Mouse (Mus musculus) hindlimb bud, embryonic 11.5 days (tissue): ENCODE measurements at regions not wholly inside any gene's neighbourhood (a gene's known extent, or its start where the extent isn't known, plus 50 kb on each side); places are given as distances from the start of the nearest gene placed in this dataset.

Experiments used
- DNase-seq: peaks from one replicate; pipeline ENCODE4 v3.0.0-alpha.2; 2012; ENCODE audit warnings: low read depth, low spot score; ENCODE audit errors: extremely low spot score

DNA sequence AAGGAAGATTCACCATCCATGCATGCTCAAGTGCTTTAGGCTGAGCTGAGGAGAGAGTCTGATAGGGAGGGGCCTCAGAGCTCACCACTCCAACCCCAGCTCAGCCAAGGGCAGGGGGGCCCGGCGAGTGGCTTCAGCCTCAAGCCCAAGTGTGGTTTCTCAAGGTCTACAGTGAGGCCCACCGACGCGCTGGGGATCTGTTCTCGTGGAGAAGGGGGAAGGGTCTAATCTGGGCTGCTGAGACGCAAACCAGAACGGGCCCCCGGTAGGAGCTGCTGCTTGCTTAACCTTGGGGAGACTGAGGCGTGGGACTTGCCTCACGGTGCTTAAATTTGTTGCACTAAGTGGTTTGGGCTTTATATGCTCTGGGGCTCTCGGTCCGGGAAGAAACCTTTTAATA, 70.9 kb downstream of the Asb1 start:
- DNase-seq: no peak

DNA sequence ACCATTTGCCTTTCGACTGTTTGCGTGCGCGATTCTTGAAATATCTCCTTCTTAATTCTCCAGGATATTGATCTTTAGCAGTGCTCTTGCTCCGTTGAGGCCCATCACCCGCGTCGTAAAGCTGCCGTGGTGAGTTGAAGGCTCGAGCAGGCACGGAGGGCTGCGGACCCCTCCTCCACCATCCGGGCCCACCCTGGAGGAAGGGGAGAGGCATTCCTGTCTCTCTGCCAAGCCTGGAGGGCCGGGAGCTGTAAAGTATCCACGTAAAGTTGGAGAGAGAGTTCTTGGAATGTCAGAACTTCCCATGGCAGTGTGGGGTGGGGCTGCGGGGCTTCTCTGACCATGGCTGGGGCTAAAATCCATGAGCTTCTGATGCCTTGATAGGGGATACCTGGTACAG, 71.3 kb downstream of the Asb1 start:
- DNase-seq: no peak

DNA sequence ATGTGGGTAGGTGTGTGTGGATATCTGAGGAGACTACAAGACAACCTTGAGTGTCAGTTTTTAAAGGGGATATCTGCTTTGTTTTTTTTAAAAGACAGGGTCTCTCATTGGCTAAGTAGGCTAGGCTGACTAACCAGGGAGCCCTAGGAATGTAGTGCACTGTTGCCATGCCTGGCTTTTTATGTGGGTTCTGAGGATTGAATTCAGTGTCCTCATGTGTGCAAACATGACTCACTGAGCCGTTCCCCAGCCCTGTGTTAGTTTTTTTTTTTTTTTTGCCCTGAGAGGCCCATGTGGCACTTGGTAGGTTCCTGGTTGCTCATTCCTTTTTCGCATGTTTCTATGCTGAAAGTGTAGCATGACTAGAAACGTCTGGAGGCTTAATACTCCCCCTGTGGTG, 72.6 kb downstream of the Asb1 start:
- DNase-seq: no peak

DNA sequence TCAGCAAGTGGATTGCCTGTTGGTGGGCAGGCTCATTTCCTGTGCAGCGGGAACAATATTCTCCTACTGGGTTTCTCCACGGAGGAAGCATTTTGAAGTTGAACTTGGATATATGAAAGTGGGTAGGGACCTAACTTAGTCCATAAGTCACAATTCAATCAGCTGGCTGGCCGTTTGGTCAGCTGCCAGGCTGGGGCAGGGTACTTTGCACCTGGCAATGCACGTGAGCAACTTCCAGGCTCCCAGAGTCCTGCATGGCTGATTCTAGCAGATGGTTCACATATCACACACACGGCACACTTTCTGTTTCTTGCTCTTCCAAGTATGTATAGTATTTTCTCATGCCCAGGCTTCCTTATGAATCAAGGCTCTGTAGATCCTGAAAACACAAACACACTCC, 75.1 kb downstream of the Asb1 start:
- DNase-seq: no peak

DNA sequence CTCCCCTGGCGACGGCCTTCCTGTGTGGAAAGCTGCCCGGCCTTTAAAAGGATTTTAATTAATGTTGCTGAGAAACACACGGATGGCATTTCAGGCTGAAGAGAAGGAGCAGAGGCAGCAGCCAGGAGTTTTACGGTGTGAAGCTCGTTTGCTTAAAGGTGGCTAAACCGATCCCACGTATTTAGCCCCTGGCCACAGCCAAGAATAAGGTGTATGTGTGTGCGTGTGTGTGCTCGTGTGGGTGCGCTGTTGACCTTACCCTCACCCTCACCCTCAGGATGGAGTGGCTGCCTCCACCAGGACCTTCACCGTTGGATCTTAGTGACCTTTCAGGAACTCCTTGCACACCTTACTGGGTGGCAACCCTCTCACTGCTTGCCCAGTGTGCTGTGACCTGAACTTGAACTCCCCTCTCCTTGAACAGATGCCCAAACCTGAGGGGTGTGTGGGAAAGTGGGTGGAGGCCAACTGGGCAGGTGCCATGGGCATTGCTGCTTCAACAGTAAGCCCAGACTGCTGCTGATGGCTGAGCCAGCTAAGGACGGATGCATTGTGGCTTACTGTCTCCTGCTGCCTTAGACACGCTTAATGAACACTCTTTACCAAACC, 78.3 kb downstream of the Asb1 start:
- no peak for DNase-seq

DNA sequence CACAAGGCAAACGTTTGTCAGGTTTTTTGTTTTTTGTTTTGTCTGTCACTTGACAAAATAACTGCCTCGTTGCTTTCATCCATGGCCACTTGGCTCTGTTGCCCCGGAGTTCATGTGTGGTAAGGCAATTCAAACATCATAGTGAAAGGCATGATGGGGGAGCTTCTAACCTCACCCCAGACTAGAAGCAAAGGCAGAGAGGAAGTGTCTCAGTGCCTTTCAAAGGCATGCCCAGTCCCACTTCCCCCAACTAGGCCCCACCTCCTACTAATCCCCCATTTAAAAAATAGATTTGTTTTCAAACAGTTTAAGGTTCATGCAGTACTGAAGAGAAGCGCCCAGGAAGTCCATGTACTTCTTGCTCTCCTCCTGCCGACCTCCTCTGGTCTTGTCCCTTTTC, 80.8 kb downstream of the Asb1 start:
- DNase-seq: no peak

DNA sequence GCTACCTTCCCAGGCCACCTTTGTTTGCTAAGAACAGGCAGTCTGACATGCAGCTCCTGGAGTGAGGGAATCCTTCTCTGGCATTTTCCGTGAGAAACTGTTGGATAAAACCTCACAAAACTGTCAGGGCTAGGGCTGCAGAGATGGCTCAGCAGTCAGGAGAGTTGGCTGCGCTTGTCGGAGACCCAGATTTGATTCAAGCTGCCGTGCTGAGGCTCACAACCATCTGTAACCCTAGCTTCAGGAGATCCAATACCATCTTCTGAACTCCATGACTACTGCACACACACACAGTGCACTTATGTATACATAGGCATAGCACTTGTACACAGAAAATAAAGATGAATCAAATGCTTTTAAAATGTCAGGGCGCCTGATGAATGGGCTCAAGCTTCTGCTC, 82.5 kb downstream of the Asb1 start:
- DNase-seq: no peak

DNA sequence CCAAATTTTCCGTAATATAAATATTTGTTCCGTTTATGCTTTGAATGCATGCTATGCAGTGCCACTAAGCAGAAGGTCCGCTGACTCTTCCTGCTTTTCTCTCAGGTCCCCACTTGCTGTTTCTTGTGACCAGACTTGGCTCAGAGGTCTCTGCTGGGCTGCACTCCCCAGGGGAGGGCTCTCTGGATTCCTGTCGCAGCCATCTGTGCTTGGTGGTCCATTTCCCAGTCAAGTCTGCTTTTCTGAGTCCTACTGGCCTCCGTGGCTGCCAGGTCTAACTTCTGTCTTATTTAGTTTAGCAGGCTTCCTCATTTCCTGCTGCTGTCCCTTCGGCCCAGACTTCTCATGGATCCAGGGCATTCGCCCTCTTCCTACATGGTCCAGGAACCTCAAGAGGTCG, 83.7 kb downstream of the Asb1 start:
- DNase-seq: no peak

DNA sequence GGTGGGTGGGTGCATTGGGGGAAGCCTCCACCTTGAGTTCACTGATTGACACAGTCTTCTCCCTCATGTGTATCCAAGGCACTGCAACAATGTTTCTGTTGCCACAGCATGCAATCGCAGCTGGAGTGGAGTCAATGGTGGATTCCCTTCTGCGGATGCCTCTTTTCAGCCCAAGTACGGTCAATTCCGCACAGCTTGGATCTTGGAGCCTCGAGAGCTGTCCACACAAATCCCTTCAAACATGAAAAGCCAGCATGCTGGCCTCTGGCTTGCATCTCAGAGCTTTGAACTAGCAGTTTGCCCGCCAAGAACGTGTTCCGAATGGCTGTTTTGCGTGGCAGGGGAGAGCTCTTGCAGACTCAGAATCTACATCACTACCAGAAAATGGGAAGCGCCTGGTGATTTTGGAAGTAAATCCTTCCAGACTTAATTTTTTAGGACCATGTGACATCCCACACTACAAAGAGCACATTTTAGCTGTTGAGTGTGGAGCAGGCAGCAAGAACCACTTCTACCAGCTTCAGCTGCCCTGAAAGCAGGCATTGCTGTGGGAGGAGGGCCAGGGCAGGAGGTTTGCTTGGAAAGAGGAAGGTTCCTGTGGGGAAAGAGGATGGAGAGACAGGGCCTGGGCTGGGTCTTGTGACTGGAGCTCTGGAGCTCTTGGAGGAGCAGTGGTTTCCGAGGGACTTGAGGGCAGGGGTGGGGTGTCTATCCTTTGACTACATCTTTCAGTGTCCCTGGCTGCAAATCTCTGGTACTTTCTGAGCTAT, 84.4 kb downstream of the Asb1 start:
- DNase-seq: no peak

DNA sequence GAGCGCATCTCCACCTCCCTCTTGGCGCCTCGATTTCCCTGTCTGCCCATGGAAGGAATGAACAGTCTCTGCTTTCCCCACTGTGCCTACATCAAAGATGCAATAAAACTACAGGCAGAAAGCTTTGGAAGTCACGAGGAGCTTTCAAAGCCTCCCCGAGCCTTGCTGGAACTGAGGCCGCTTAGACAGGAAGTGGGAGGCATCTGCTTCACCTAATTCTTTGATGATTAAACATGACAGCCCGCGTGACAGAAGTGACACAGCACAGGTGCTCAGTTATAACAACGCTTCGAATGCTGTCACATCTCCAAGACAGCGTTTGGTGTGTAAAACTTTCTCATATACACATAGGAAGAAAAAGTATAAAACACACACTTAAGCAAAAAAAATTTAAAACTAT, 85.7 kb downstream of the Asb1 start:
- DNase-seq: no peak

DNA sequence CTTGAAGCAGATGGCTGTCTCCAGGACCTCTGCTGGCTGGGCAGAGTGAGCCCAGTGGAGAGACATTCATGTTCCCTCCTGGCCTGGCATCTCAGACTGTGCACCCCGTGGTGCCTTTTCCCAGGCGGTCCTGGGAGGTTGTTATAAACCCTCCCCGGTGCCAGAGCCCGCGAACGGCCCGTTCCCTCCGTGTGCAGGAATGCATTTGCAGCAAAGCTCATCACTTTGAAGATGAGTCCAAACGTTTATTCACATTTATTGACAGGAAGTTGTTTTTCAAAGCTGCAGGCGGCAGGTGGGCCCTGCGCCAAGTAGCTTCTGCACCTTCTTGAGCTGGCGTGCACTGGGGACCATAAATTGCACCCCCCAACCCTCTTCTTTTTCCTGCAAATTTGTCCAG, 89.9 kb downstream of the Asb1 start:
- no peak for DNase-seq

DNA sequence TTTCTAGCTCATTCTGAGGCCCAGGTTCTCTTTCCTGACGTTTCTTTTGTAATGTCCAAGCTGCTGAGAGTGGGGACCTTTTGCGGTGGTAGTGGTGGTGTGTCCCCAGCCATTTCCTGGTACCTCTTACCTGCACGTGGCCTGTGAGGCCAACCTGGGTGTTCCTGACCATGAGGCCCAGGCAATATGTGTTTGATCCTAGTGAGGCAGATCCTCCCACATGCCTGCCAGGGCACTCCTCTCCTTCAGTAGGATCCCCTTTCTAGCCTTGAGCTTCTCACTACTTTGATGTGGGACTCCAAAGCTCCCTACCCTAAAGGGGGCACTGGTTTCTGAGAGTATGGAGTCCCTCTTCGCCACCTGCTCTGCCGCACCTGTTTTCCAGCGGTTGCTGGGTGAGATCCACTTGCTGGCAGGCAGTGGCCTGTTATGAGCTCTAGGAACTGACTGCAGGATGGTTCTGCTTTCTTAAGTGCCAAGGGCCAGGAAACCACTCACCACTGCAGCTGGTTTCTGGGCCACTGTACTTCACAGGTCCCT, 90.6 kb downstream of the Asb1 start:
- no peak for DNase-seq

DNA sequence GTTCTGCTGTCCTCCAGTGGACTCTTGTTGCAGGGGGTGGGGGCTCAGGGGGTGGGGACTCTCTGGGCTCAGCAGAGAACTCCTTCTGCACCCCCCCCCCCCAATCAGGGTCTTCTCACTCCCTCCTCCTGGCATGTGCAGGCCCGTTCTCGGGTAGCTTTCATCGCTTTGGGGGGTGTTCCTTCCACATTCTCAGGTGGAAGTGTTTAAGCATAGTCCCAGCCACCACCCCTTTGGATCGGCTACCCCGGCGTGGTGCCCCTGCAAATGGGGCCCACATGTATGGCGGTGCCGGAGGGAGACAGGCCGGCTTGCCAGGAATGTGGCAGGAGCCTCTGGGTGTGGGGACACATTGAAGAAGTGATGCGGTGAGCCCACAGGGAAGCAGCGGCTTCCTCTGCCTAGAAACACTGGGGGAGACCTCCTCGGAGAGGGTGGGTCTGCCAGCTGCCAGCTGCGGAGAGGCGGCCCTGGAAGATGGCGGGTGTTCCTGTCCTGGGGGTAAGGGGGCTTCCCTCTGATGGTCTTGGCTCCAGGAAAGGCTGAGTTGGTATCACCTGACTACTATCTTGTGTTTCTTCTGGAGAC, 92.7 kb downstream of the Asb1 start:
- no peak for DNase-seq

DNA sequence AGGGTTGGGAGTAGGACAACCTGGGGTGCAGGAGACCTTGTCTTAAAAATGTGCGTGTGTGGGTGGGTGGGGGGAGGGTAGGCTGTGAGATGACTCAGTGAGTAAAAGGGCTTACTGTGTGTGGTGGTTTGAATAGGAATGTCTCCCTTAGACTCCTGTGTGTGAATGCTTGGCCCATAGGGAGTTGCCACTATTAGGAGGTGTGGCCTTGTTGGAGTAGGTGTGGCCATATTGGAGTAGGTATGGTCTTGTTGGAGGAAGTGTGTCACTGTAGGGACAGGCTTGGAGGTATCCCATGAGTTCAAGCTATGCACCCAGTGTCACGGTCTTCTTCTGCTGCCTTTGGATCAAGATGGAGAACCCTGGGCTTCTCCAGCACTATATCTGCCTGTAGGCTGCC, 96.2 kb downstream of the Asb1 start:
- no peak for DNase-seq

DNA sequence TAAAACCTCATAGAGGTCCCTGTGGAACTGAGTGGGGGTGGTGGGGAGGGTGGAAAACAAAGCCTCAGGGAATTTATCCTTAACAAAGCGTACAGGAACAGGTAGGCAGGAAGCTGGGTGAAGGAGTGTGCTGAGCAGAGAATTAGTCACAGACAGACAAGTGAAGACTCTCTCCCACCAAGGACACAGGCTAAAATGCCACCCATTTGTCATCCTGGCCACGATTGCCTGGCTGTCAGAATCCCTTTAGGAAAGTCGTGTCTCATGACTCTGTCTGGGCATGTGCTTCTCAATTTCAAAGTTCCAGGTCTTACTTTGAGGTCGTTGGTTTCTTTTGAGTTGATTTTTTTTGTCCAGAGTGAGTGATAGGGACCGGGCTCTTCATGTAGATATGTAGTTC, 100.2 kb downstream of the Asb1 start:
- no peak for DNase-seq

DNA sequence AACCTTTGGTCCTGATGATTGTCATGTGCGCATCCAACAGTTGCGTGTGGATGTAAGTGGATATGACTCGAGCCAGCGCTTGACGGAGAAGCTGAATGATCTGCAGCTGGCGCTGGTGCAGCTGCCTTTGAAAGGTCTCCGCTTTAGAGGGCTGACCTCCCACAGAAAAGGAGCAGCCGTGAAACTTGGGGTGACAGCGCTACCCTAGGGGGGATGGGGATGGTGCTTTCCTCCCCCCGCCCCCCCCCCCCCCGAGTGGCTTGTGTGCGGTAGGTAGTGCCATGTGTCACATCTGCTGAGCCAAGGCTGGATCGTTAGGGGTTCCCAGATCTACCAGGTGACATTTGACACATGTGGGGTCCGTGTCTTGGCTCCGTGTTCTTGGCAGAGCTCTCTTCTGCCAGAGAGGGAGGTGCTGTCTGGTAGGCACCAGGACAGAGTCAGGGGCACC, 118.7 kb downstream of the Asb1 start:
- no peak for DNase-seq

DNA sequence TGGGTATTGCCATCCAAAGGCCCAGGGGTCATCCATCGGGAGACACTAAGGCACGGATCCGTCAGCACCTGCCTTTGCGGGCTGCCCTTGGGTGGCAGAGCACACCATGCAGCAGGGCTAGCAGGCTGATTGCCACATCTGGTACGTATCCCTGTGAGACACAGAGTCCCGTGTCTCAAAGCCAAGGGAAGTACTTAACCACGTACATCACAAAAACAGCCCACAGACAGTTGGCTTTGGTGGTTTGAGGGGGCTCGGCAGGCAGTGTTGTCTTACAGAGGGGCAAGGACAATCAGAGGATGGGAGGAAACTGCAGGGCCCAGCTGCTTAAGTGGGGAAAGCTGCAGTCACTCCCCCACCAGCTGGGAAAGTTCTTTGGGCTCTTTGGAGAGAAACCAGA, 119.1 kb downstream of the Asb1 start:
- no peak for DNase-seq

DNA sequence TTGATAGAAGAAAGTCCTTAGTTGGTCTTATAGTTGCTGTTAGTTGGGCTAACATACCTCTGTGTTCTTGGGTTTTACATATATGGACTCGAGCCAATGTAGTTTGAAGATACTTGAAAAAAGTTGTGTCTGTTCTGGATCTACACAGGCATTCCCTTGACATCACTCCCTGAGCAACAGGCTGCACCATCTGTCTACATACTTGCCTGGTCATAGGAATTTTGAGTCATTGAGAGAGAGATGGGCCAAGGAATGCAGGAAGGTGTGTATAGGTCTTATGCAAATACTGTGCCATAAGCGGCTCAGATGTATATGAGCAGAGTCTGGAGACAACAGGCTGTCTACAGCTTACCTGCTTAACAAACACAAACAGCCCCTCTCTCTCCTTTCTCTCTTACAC, 122.9 kb downstream of the Asb1 start:
- DNase-seq: no peak

DNA sequence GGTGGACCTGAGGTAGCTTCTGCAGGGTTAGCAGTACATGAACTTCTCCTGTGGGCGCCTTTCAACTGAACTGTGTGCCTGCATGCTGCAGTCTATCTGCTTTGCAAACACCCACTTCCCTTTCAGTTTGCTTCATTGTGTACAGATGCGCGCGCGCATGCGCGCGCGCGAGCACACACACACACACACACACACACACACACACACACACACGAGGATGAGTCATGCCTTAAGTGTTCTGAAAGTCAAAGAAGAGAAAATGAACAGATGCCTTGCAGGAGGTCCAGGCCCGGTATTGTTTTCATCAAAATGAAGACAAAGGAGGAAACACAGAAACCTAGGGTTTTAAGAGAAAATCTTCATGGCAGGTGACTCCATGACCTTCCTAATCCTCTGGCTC, 124.3 kb downstream of the Asb1 start:
- DNase-seq: no peak

DNA sequence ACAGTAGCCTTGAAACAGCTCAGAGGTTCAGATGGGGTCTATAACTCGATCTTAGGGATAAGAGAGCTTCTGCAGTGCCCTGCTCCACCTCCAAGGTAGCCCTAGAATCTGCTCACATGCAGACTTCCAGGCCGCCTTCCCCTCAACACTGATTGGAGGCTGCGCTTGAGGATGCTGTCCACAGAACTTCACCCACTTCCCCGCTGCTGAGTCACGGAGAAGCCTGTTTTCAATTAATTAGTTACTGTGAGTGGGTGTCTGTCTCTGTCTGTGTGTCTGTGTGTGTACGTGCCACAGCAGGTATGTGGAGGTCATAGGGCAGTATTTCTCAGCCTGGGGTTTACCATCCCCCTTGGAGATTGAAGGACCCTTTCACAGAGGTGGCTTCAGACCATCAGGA, 128.2 kb downstream of the Asb1 start:
- no peak for DNase-seq

DNA sequence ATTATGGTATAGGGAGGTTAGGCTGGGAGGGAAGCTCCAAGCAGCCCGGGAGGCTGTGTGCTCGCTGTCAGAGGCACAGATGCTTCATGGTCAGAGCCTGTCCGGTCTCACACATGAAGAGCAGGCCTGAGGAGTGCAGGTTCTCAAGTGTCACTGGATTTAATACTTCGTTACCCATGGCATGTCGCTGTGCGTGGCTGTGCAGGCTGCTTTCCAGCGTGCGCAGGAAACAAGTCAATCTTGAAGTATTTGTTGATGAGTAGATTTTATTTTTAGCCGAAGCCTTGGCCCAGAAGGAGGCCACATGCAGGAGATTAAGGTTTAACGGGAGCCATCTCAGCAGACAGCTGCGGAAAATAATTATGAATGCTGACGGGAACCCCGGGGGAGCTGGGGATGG, 130.3 kb upstream of the Twist2 start:
- no peak for DNase-seq

DNA sequence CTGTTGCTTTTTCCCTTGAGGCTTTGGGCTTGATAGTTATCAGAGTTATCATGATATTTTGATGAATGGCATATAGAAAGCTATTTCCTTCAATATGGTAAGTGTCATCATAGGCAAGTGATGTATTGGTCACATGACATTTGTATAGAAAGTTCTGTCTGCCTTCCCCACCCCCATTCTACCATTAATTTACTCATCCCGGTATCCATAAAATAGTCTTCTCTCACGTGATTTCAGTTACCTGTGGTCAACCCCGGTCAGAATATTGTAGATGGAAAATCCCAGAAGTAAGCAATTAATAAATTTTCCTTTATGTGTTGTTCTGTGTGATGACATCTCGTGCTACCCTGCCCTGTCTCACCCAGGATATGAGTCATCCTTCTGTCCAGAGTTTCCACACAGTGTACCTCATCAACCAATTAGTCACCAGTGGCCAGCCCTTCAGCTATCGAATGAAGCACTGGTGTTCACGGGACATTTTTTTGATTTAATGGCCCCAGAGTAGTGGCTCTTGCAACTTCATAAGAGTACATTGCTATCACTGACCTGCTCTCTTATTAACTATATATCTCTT, 127.1 kb upstream of the Twist2 start:
- no peak for DNase-seq
